Mouse (Mus musculus): ENCODE measurements around the gene Prkn.

GRCm38 (mm10) chr17:12047032-12047431 is 1206.8 kb downstream of the Prkn start:
- TF ChIP-seq CTCF (IDR thresholded peaks at IDR 0.05), result no peak
- no peak for TF ChIP-seq POLR2A (IDR thresholded peaks at IDR 0.05; ENCODE audit: insufficient read depth, low read depth, low read length)
- no peak for TF ChIP-seq EP300 (IDR thresholded peaks at IDR 0.05; ENCODE audit: insufficient read depth, low read depth, low read length)
